Mouse (Mus musculus) cerebral cortex, adult 2 months (tissue): ENCODE measurements around the gene Ssxb6.

Source experiments
- WGBS: fragments of 180-500 bp; shearing (Covaris S2); methylation state at CpG from one replicate; pipeline ENCODE4 v1.1.7; 2018; 5-methylcytosine and 5-hydroxymethylcytosine counted together

The Ssxb6 gene

GRCm38 (mm10) chrX:8548155-8548554, at the start of gene Ssxb6:
TSS of gene Ssxb6 (minus strand) at chrX:8548255.
- 65% methylated on average over 4 of the region's 4 CpGs for WGBS

DNA sequence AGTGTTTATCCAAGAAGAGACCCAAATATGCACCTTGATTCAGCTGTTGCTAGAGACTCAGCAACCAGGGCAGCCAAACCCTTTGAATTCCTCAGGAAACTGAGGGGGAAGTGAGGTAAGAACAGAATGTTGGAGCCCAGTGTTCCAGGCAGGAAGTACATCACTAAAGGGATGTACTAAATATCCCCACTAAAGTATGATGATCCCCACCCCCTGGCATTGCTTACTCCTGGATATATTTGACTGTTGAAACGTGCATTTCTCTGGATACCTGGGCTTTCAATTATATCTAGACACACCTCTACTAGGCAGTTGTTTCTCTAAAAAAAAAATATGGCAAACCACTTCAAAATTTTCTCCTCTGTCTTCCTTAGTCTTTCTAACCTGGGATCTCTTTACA, 43.7 kb upstream of the Ssxb6 start, which contains the start of gene Ssxb3:
Gene Ssxb3 (minus strand): TSS at position 101 of the 400 bp plus-strand sequence.
- WGBS, result 33% methylated on average over 1 of the region's 1 CpGs

- WGBS, result 66% methylated on average over 2 of the region's 2 CpGs
Observed at GRCm38 (mm10) chrX:8524854-8525253, 23.2 kb downstream of the Ssxb6 start, which contains the start of gene Gm14459. TSS of gene Gm14459 (minus strand) at chrX:8524954.
